Mouse (Mus musculus) right cerebral cortex, postnatal 36 days (tissue): ENCODE measurements around the gene Gm21095.
"Not testable (repeated sequence)": the region's sequence is repeated elsewhere in the genome, so short reads cannot be mapped to it uniquely, and the experiment has no call there.

Experiments used
- DNase-seq, 2 experiments: peaks; one replicate each; pipeline ENCODE4 v3.0.0; 2022; ENCODE audit warnings: low spot score in 2 of 2, mixed read lengths in 1 of 2

Gm21095 gene

GRCm38 (mm10) chrY:84096979-84097378 is at the start of gene Gm21095:
Gene Gm21095 (plus strand): TSS chrY:84097279.
- not testable (repeated sequence) for DNase-seq
